Mouse (Mus musculus) heart, postnatal 0 days (tissue): Measurements from ENCODE around the gene Dcp1a.

Experiments used
- CTCF ChIP-seq: IDR thresholded peaks from 2 replicates; pipeline ENCODE4 v1.5.1; 2016; ENCODE audit warnings: antibody characterized with exemption, control low read depth, low read depth
- EP300 ChIP-seq: IDR thresholded peaks from 2 replicates; pipeline ENCODE4 v1.6.1; 2016; ENCODE audit warnings: antibody characterized with exemption, low read depth

- TF ChIP-seq CTCF (no peak), EP300 (no peak)
Observed at GRCm38 (mm10) chr14:30510214-30510763, 31.0 kb downstream of the Dcp1a start.
